Mouse (Mus musculus): ENCODE results near the gene Atp6ap1l. TPM values are rescaled to one million over a fixed set of nuclear protein-coding genes. Genes with fewer than 3 reads are reported as not detected.

The Atp6ap1l gene
- polyA plus RNA-seq, 1 experiment from 2014 or later = 0.28 TPM

GRCm38 (mm10) chr13:90922751-90923612, 17.8 kb upstream of the Atp6ap1l start, which contains the start of gene Rps23:
Gene Rps23, plus strand, starts transcription at chr13:90922958.
- Histone ChIP-seq H3K4me3 (peak within 1 kb of the TSS; percentile 96), H3K9me3 (no peaks in the 10 kb centered on the region), H3K27ac (peak within 1 kb of the TSS; percentile 81), H3K27me3 (replicated peaks) (no peaks in the 10 kb centered on the region), H3K36me3 (replicated peaks) (peaks cover 26% of the 10 kb centered on the region), H3K4me2 (peak within 1 kb of the TSS; percentile 63), H3K4me1 (peaks cover 10% of the 10 kb centered on the region), H3K9ac (peak within 1 kb of the TSS; percentile 83)
- peak; percentile 98 for ATAC-seq (replicated peaks)
- under 1% methylated on average over 57 of the region's 57 CpGs for WGBS

DNA sequence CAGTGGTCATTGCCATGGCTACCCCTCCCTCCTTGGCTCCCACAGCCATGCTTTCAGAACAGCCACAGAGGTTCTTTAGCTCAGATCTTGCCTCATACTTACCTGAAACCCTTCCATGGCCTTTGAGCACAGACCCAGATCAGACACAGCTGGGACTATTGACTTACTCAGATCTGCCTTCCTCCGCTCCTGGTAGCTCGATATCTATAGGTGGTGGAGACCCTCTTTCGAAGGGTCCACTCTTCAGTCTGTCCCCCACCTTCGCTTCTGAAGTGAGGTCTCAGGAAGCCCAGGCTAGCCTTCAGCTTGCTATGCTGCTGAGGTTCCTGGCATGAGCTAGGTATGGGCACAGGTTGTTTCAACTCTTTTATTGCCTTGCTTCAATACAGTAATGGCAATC, 9.6 kb upstream of the Atp6ap1l start:
- Histone ChIP-seq H3K4me2 (no peak overlapping the region), H3K27ac (no peak overlapping the region), H3K36me3 (replicated peaks) (no peaks in the 10 kb centered on the region), H3K27me3 (replicated peaks) (no peaks in the 10 kb centered on the region), H3K9ac (no peak overlapping the region), H3K4me3 (no peak overlapping the region), H3K4me1 (peaks cover 14% of the 10 kb centered on the region), H3K9me3 (no peaks in the 10 kb centered on the region)
- WGBS = 92% methylated on average over 4 of the region's 4 CpGs
- ATAC-seq (replicated peaks) = no peak

DNA sequence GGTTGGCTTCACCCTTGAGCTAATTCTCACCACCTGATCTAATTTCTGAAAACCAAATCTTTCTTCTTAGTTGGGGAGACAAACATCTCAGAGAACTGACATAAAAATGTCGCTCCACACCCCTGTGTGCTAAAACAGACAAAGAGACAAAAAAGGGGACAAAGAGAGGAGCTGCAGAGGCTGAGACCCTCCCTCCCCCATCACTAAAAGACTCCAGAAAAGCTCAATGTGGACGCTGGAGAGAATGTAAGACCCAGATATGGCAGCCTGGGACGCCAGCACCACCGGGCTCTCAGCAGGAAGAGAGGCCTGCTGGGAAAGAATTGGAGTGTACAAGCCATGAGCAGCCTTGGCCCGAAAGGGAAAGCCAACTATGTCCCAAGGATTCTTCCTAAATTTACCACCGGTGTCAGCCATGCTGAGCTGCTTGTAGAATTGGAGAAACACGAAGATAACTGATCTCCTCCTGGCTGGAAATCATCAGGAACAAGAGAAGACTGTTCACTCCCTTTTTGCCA, 8.6 kb upstream of the Atp6ap1l start:
- H3K9ac ChIP-seq = no peak overlapping the region
- peak overlapping the region; percentile 37 for H3K27ac ChIP-seq
- ATAC-seq (replicated peaks) = peak; percentile 48
- H3K4me3 ChIP-seq = no peak overlapping the region
- 38% methylated on average over 7 of the region's 7 CpGs for WGBS
- peaks cover 14% of the 10 kb centered on the region for H3K4me1 ChIP-seq
- no peaks in the 10 kb centered on the region for H3K27me3 ChIP-seq (replicated peaks)
- H3K36me3 ChIP-seq (replicated peaks) = no peaks in the 10 kb centered on the region
- H3K4me2 ChIP-seq = peak overlapping the region; percentile 2; the same call in 1 of the 2 replicates
- H3K9me3 ChIP-seq = no peaks in the 10 kb centered on the region

DNA sequence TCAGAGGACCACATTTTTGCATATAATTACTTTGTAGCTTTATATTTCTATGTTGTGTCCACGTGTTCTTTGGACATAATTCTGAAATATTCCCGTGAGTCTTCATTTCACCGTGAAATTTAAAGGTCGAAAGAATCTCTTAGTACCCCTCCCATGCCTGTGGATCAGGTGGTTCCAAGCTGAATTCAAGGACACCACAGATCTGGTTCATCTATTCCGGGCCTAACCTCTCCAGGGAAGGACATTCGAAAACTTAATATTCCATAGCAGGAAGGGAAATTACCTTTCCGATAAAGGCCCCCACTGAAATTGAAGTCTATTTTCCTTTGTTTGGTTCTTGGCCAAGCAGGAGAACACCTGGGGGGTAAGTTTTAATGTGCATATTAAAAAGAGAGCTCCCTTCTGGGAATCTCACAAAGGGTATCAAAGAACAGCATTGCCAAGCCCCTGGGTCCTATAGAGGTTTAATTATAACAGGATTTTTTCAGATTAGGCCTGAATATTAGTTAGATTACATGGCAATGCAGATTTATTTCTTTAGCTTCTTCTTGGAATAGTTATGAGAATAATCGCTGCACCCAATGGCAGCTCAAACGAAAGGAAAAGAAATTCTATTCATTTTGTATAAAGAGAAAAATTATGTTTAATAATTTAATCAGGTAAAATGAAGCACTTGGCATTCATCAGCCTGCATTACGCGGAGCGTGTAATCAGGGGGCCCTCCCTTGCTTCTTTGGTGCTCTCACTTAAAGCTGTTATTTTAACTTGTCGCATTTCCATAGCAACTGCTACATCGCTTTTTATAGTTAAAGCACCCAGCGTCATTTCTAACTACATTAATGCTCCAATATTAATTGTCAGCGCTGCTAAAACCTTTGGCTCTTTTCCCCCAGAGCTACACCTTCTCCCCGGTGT, 7.9 kb upstream of the Atp6ap1l start:
- Histone ChIP-seq H3K4me2 (peak overlapping the region; percentile 2; the same call in 1 of the 2 replicates), H3K36me3 (replicated peaks) (no peaks in the 10 kb centered on the region), H3K4me3 (no peak overlapping the region), H3K27me3 (replicated peaks) (no peaks in the 10 kb centered on the region), H3K9ac (no peak overlapping the region), H3K9me3 (no peaks in the 10 kb centered on the region), H3K4me1 (peaks cover 14% of the 10 kb centered on the region), H3K27ac (peak overlapping the region; percentile 37)
- ATAC-seq (replicated peaks) = peak; percentile 77
- WGBS = 37% methylated on average over 17 of the region's 17 CpGs

DNA sequence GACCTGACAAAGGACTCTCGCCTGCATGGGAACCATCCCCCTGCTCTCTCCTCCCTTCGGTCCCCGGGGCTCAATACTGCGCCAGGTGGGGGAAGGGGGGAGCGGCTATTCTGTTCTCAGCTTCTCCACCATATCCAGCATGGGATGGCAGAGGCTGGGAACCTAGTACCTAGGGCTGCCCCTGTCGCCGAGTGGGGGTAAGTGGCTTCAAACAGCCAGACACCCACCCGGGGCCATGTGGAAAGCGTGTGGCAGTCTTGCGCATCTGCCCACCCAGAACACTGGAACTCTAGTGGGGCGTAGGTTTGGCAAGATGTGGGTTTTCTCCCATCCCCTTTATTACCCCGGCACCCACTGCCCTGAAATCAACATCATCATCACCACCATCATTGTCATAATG, 2.2 kb upstream of the Atp6ap1l start:
- Histone ChIP-seq H3K9ac (no peak overlapping the region), H3K4me1 (no peaks in the 10 kb centered on the region), H3K4me2 (no peak overlapping the region), H3K36me3 (replicated peaks) (no peaks in the 10 kb centered on the region), H3K27me3 (replicated peaks) (no peaks in the 10 kb centered on the region), H3K4me3 (no peak overlapping the region), H3K9me3 (no peaks in the 10 kb centered on the region), H3K27ac (no peak overlapping the region)
- WGBS = 87% methylated on average over 12 of the region's 12 CpGs
- no peak for ATAC-seq (replicated peaks)

DNA sequence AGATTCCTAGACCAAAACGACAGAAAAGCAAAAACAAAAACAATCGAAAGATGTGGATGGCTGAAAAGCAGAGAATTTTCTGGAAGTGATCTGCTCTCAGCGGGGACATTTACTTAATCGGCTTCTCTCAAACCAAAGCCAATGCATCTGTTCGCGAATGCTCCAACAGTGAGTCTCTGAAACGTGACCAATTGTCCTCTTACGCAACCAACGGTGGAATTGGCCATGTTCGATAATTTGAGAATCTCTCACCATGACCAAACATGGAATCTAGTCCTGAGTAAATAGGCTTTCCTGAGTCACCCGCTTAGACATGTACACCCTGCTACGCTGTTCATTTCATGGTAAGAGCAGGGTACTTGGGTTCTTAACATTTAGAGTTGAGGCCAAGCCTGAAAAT, 8.3 kb downstream of the Atp6ap1l start:
- WGBS = 86% methylated on average over 12 of the region's 12 CpGs
- no peaks in the 10 kb centered on the region for H3K36me3 ChIP-seq (replicated peaks)
- H3K27me3 ChIP-seq (replicated peaks) = no peaks in the 10 kb centered on the region
- H3K9me3 ChIP-seq = no peaks in the 10 kb centered on the region
- no peak overlapping the region for H3K4me2 ChIP-seq
- no peak overlapping the region for H3K4me3 ChIP-seq
- H3K27ac ChIP-seq = no peak overlapping the region
- ATAC-seq (replicated peaks) = no peak
- no peak overlapping the region for H3K9ac ChIP-seq
- H3K4me1 ChIP-seq = no peaks in the 10 kb centered on the region

DNA sequence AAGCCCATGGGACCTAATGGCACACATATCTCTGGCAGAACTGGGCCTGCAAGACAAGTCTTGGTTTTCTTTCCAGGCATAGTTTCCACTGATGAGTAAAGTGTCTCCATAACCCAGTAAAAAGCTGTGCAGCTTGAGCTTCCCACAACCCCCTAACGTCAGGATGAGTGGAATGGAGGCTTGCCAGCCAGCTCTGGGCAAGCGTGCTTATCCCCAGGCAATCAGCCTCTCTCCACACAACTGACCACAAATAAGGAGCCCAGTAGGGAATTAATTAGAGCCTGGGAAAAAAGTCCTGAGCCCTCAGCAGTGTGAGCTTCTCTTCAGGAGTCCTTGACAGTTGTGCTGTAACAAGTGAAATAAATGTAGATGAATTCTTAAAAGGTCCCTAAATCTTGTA, 9.1 kb downstream of the Atp6ap1l start:
- ATAC-seq (replicated peaks) = peak; percentile 45; the same call in 1 of the 2 replicates
- no peak overlapping the region for H3K4me2 ChIP-seq
- H3K4me1 ChIP-seq = no peaks in the 10 kb centered on the region
- H3K4me3 ChIP-seq = no peak overlapping the region
- H3K9ac ChIP-seq = no peak overlapping the region
- H3K36me3 ChIP-seq (replicated peaks) = no peaks in the 10 kb centered on the region
- no peak overlapping the region for H3K27ac ChIP-seq
- H3K9me3 ChIP-seq = no peaks in the 10 kb centered on the region
- no peaks in the 10 kb centered on the region for H3K27me3 ChIP-seq (replicated peaks)
- WGBS = 8% methylated on average over 2 of the region's 2 CpGs

DNA sequence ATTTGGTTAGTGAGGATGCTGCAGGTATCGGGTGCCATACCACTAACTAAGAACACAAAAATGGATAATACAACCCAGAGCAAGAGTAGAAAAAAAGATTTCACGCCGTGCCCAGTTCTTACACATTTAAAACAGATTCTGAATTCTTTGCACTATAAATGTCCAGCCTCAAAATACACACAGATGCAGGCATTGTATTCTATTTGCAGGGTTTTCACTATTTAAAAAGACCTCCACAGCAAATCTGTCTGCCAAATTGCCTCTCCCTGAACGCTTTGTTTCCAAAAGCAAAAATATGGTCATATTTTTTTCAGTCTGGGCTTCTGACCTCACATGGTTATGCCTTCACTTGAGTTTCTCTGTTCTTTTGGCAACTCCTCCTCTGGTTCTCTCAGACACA, 10.3 kb downstream of the Atp6ap1l start:
- Histone ChIP-seq H3K27me3 (replicated peaks) (no peaks in the 10 kb centered on the region), H3K4me1 (no peaks in the 10 kb centered on the region), H3K9ac (no peak overlapping the region), H3K4me3 (no peak overlapping the region), H3K9me3 (no peaks in the 10 kb centered on the region), H3K4me2 (no peak overlapping the region), H3K27ac (no peak overlapping the region), H3K36me3 (replicated peaks) (no peaks in the 10 kb centered on the region)
- no peak for ATAC-seq (replicated peaks)
- WGBS = 90% methylated on average over 4 of the region's 4 CpGs

- ATAC-seq (replicated peaks) = no peak
- Histone ChIP-seq H3K4me3 (no peak overlapping the region), H3K9me3 (no peaks in the 10 kb centered on the region), H3K27me3 (replicated peaks) (no peaks in the 10 kb centered on the region), H3K4me1 (peaks cover 7% of the 10 kb centered on the region), H3K27ac (no peak overlapping the region), H3K36me3 (replicated peaks) (no peaks in the 10 kb centered on the region), H3K9ac (no peak overlapping the region), H3K4me2 (no peak overlapping the region)
- 87% methylated on average over 5 of the region's 5 CpGs for WGBS
These were observed 15.0 kb downstream of the Atp6ap1l start for GRCm38 (mm10) chr13:90890111-90890510.

DNA sequence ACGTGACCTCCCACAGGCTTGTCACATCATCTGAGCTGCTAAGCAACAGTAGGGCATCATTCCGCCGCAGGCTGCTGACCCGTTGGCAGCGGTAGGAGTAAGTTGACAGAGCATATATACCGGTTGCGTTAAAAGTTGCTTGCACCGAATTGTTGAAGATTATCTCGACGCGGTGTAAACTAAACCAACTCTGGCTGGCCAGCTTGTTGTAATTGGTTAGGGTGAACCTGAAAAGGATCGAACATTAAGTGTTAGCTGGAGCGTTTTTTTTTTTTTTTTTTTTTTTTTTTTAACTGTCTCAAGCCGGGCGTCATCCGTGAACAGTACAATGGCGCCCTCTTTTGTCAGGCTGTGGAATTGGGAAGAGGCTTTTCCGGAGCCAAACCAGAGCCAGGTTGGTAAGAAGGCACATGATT, 18.6 kb downstream of the Atp6ap1l start:
- peaks cover 7% of the 10 kb centered on the region for H3K4me1 ChIP-seq
- 0 out of 2 replicates have a peak overlapping the region, but pooled peaks have one; percentile 14 for H3K9ac ChIP-seq
- 1% methylated on average over 18 of the region's 18 CpGs for WGBS
- peak overlapping the region; percentile 37 for H3K4me3 ChIP-seq
- H3K27me3 ChIP-seq (replicated peaks) = no peaks in the 10 kb centered on the region
- peak; percentile 84 for ATAC-seq (replicated peaks)
- no peaks in the 10 kb centered on the region for H3K9me3 ChIP-seq
- no peaks in the 10 kb centered on the region for H3K36me3 ChIP-seq (replicated peaks)
- peak overlapping the region; percentile 61 for H3K4me2 ChIP-seq
- no peak overlapping the region for H3K27ac ChIP-seq

DNA sequence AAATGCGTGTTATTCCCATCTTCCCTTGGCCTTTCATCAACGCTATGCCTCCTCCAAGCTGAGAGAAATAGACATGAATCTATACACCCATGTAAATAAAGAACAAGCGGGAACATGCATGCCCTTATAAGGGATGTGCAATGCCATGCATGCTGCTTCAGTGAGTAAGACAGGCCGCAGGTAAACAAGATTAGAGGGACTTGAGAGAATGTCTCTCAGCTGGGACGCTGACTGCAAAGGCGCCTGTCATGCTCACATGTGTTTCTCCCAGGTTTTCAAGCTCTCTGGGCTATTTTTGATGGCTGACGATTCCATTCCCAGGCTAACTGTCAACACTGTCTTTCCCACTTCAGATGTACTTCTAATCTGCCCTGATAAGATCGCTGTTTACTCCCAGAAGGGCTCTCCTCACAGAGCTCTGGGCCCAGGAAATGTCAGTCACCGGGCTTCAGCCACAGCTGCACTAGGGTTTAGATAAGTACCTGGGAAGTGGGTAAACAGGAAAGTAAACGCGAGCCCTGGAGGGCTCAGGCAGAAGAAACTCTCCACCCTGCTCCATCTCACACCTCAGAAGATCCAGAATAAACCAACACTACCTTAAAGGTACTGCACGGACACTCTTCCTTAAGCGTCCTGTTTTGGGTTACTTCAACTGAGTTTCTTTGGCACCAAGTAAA, 19.2 kb downstream of the Atp6ap1l start:
- Histone ChIP-seq H3K27me3 (replicated peaks) (no peaks in the 10 kb centered on the region), H3K4me2 (peak overlapping the region; percentile 61), H3K27ac (no peak overlapping the region), H3K9me3 (no peaks in the 10 kb centered on the region), H3K4me3 (peak overlapping the region; percentile 37), H3K4me1 (peaks cover 7% of the 10 kb centered on the region), H3K9ac (no peak overlapping the region), H3K36me3 (replicated peaks) (no peaks in the 10 kb centered on the region)
- WGBS = 53% methylated on average over 13 of the region's 13 CpGs
- ATAC-seq (replicated peaks) = peak; percentile 73

All from midbrain, embryonic 15.5 days (tissue).